Mouse (Mus musculus) embryonic facial prominence, embryonic 11.5 days (tissue): ENCODE results near the gene Gm20538. TPM values are rescaled to one million over a fixed set of nuclear protein-coding genes. Genes with fewer than 3 reads are reported as not detected.

Experiments used
- ATAC-seq: fragments of 200-750 bp; cut with Nextera tagmentation; replicated peaks from 2 replicates; pipeline ENCODE4 v1.8.0; 2017; ENCODE audit warnings: low read depth; ENCODE audit not compliant: insufficient number of reproducible peaks, low FRiP score, low TSS enrichment
- DNase-seq: peaks from one replicate; pipeline ENCODE4 v3.0.0-alpha.2; 2015; ENCODE audit warnings: low spot score
- H3K27ac ChIP-seq: fragments of 300-500 bp; sonication (generic); replicated peaks from 2 replicates; pipeline ENCODE4 v1.5.1; 2014; ENCODE audit warnings: mild to moderate bottlenecking, low read depth, low read length, control low read depth
- H3K27me3 ChIP-seq: fragments of 300-500 bp; sonication (generic); 2 replicates; pipeline ENCODE4 v1.6.1; 2014; ENCODE audit warnings: mild to moderate bottlenecking, low read length, moderate library complexity, mixed read lengths; ENCODE audit not compliant: control insufficient read depth, insufficient read depth
- H3K36me3 ChIP-seq: fragments of 300-500 bp; sonication (generic); replicated peaks from 2 replicates; pipeline ENCODE4 v1.6.1; 2014; ENCODE audit warnings: low read depth, mild to moderate bottlenecking, low read length, moderate library complexity, mixed read lengths; ENCODE audit not compliant: control insufficient read depth, insufficient read depth
- H3K4me1 ChIP-seq: fragments of 300-500 bp; sonication (generic); 2 replicates; pipeline ENCODE4 v1.6.1; 2014; ENCODE audit warnings: low read length, mixed read lengths; ENCODE audit not compliant: control insufficient read depth, insufficient read depth
- H3K4me2 ChIP-seq: fragments of 300-500 bp; sonication (generic); 2 replicates; pipeline ENCODE4 v1.6.1; 2014; ENCODE audit warnings: low read depth, mild to moderate bottlenecking, control low read depth, low read length, moderate library complexity
- H3K4me3 ChIP-seq: fragments of 300-500 bp; sonication (generic); 2 replicates; pipeline ENCODE4 v1.5.1; 2014; ENCODE audit warnings: low read depth, low read length, control low read depth
- H3K9ac ChIP-seq: fragments of 300-500 bp; sonication (generic); replicated peaks from 2 replicates; pipeline ENCODE4 v1.6.1; 2014; ENCODE audit warnings: mild to moderate bottlenecking, control low read depth, low read length
- H3K9me3 ChIP-seq: fragments of 300-500 bp; sonication (generic); replicated peaks from 2 replicates; pipeline ENCODE4 v1.6.1; 2016; ENCODE audit warnings: mild to moderate bottlenecking, low read length, inconsistent platforms, mixed read lengths; ENCODE audit not compliant: control insufficient read depth
- WGBS: fragments of 180-500 bp; shearing (Covaris S2); extraction: QIAGEN DNeasy Blood & Tissue Kit; methylation state at CpG from one replicate; pipeline ENCODE4 v1.1.7; 2014; 5-methylcytosine and 5-hydroxymethylcytosine counted together
- polyA plus RNA-seq: library from polyadenylated mRNA; unstranded; fragments of >200 nt; fragmentation: Nextera tagmentation; extraction: Ambion mirVana; gene quantifications from 2 replicates; pipeline ENCODE4 v1.2.1, GENCODE M21; 2014

Gene Gm20538
- polyA plus RNA-seq, 1 experiment from 2014 or later = not detected

DNA sequence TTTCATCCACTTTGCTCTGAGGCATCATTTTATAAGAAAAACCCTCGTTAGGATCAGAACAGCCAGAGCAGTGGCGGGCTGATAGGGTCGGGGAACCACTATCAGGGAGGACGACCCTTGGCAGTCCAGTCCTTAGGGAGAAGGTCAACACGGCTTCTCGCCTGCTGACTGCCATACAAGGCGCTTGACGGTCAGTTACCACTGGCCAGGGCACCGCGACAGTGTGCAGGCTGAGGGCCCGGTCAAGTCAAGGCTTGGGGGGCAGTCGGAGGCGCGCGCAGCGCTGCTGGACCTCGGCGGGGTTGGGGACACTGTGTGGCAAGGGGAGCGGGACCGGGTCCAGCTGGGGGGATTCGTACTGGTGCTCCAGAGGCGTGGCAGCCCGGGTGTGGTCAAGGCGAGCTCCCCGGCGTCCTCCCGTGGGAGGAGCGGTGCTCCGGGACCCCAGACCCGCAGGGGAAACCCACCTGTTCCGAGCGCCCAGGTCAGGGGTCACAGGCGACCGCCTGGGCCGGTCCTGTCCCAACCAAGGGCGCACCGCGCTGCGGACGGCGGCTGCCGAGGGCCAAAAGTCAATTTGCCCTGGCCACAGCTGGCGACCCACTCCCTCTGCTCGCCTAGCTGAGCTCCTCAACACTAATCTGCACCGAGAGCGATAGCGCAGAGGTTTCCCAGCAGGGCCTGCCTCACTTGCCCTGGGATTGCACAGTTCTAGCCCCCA is 7.2 kb downstream of the Gm20538 start, which contains the start of gene Sec31b:
Gene Sec31b (minus strand): TSS at position 544 of the 721 bp plus-strand sequence.
- 1% methylated on average over 47 of the region's 47 CpGs for WGBS
- Histone ChIP-seq H3K9ac (peak within 1 kb of the TSS; percentile 60), H3K4me2 (peak within 1 kb of the TSS; percentile 82), H3K36me3 (peaks cover 8% of the 10 kb centered on the region), H3K4me3 (peak within 1 kb of the TSS; percentile 50), H3K27ac (no peak within 1 kb of the TSS), H3K27me3 (0 out of 2 replicates have a peak, but pooled peaks cover 2% of the 10 kb centered on the region), H3K9me3 (no peaks in the 10 kb centered on the region), H3K4me1 (no peaks in the 10 kb centered on the region)
- DNase-seq (no peak), ATAC-seq (no peak)

DNA sequence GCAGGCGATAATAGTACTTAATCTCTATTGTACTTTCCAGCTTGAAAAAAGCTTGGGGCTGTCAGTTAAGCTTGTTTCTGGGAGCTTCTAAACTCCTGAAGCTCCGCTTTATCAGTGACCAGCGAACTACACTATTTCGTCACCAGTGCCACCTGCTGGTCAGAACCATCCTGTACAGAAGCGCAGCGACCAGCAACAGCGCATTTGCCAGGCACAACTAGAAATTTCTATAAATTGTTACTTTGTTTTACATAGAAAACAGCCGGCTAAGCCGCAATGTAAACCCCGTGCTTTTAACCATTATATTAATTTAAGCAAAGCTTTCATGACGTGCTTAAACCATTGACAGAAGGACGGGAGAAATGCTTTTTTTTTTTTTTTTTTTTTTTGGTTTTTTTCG is 7.9 kb downstream of the Gm20538 start:
- ATAC-seq = no peak
- H3K27me3 ChIP-seq = 0 out of 2 replicates have a peak, but pooled peaks cover 2% of the 10 kb centered on the region
- 1% methylated on average over 13 of the region's 13 CpGs for WGBS

GRCm38 (mm10) chr19:44544372-44544771 is 8.3 kb downstream of the Gm20538 start:
- no peak overlapping the region for H3K27ac ChIP-seq
- H3K9ac ChIP-seq = no peak overlapping the region
- 0 out of 2 replicates have a peak, but pooled peaks cover 2% of the 10 kb centered on the region for H3K27me3 ChIP-seq
- no peak for ATAC-seq
- H3K4me1 ChIP-seq = no peaks in the 10 kb centered on the region
- H3K9me3 ChIP-seq = no peaks in the 10 kb centered on the region
- WGBS = 51% methylated on average over 10 of the region's 10 CpGs
- no peak for DNase-seq
- peaks cover 5% of the 10 kb centered on the region; the same call in 1 of the 2 replicates for H3K36me3 ChIP-seq
- no peak overlapping the region for H3K4me2 ChIP-seq
- H3K4me3 ChIP-seq = no peak overlapping the region

More for the DNA sequence above, 7.9 kb downstream of the Gm20538 start:
- no peak overlapping the region; the same call in 1 of the 2 replicates for H3K4me2 ChIP-seq
- no peak overlapping the region for H3K4me3 ChIP-seq
- no peak overlapping the region for H3K27ac ChIP-seq
- no peak overlapping the region for H3K9ac ChIP-seq
- H3K36me3 ChIP-seq = peaks cover 5% of the 10 kb centered on the region; the same call in 1 of the 2 replicates
- H3K9me3 ChIP-seq = no peaks in the 10 kb centered on the region
- H3K4me1 ChIP-seq = no peaks in the 10 kb centered on the region
- peak; percentile 93 for DNase-seq

GRCm38 (mm10) chr19:44542694-44543178 is 9.9 kb downstream of the Gm20538 start:
- no peaks in the 10 kb centered on the region for H3K36me3 ChIP-seq
- no peak overlapping the region for H3K4me2 ChIP-seq
- ATAC-seq (no peak), DNase-seq (no peak)
- WGBS = 92% methylated on average over 8 of the region's 8 CpGs
- H3K4me3 ChIP-seq = no peak overlapping the region
- H3K4me1 ChIP-seq = no peaks in the 10 kb centered on the region
- no peaks in the 10 kb centered on the region for H3K9me3 ChIP-seq
- H3K27ac ChIP-seq = no peak overlapping the region
- no peak overlapping the region for H3K9ac ChIP-seq
- 0 out of 2 replicates have a peak, but pooled peaks cover 2% of the 10 kb centered on the region for H3K27me3 ChIP-seq

- no peak for DNase-seq
- Histone ChIP-seq H3K27me3 (no peaks in the 10 kb centered on the region), H3K4me3 (no peak overlapping the region), H3K27ac (no peak overlapping the region), H3K9me3 (no peaks in the 10 kb centered on the region), H3K36me3 (no peaks in the 10 kb centered on the region), H3K4me1 (no peaks in the 10 kb centered on the region), H3K9ac (no peak overlapping the region), H3K4me2 (no peak overlapping the region)
- ATAC-seq = no peak
- 78% methylated on average over 8 of the region's 8 CpGs for WGBS
These were observed 15.2 kb downstream of the Gm20538 start for GRCm38 (mm10) chr19:44537416-44537815.

- no peaks in the 10 kb centered on the region for H3K9me3 ChIP-seq
- ATAC-seq (no peak), DNase-seq (peak; percentile 36)
- no peak overlapping the region for H3K9ac ChIP-seq
- no peak overlapping the region for H3K4me3 ChIP-seq
- no peaks in the 10 kb centered on the region for H3K4me1 ChIP-seq
- no peaks in the 10 kb centered on the region for H3K36me3 ChIP-seq
- H3K27me3 ChIP-seq = no peaks in the 10 kb centered on the region
- 32% methylated on average over 3 of the region's 3 CpGs for WGBS
- H3K27ac ChIP-seq = no peak overlapping the region
- no peak overlapping the region for H3K4me2 ChIP-seq
These were observed 17.3 kb downstream of the Gm20538 start for GRCm38 (mm10) chr19:44535376-44535775.

DNA sequence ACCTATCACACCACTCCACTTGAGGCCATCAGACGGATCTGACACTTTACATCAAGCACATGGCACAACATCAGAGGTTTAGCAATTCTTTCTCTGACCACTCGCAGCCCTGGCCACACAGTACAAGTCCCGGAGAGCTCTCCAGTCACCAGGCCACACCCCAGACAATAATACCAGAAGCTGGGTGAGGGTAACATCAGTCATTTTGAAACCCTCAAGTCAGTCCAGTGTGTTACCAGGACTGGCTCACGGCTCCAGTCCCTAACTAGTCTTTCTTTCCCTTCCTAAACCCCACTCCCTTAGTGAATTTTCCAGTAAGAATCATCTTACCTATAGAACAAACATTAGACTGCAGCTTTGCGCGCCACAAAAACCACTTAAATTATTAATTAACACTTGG is 22.6 kb downstream of the Gm20538 start:
- Histone ChIP-seq H3K4me2 (no peak overlapping the region), H3K9me3 (no peaks in the 10 kb centered on the region), H3K27me3 (no peaks in the 10 kb centered on the region; the same call in 1 of the 2 replicates), H3K9ac (no peak overlapping the region), H3K36me3 (no peaks in the 10 kb centered on the region), H3K27ac (no peak overlapping the region), H3K4me1 (no peaks in the 10 kb centered on the region), H3K4me3 (no peak overlapping the region)
- DNase-seq (no peak), ATAC-seq (no peak)
- 82% methylated on average over 6 of the region's 6 CpGs for WGBS

- Histone ChIP-seq H3K27me3 (no peaks in the 10 kb centered on the region; the same call in 1 of the 2 replicates), H3K36me3 (no peaks in the 10 kb centered on the region), H3K4me3 (no peak overlapping the region), H3K9ac (no peak overlapping the region), H3K4me2 (no peak overlapping the region), H3K27ac (no peak overlapping the region), H3K4me1 (no peaks in the 10 kb centered on the region), H3K9me3 (no peaks in the 10 kb centered on the region)
- 90% methylated on average over 9 of the region's 9 CpGs for WGBS
- DNase-seq = no peak
- no peak for ATAC-seq
These were observed 27.0 kb downstream of the Gm20538 start for GRCm38 (mm10) chr19:44525551-44526205.
